Mouse (Mus musculus): ENCODE results near the gene Abr. TPM values are rescaled to one million over a fixed set of nuclear protein-coding genes. Genes with fewer than 3 reads are reported as not detected.

The Abr gene
- polyA plus RNA-seq, 1 experiment from 2014 or later = 39.2 TPM

- no peak for DNase-seq
- Histone ChIP-seq H3K9me3 (ENCODE audit: low read depth, low read length) (no peaks in the 10 kb centered on the region), H3K4me3 (ENCODE audit: low read depth, low read length) (no peak overlapping the region), H3K4me2 (no peak overlapping the region), H3K27ac (ENCODE audit: low read depth) (no peak overlapping the region), H3K36me3 (ENCODE audit: insufficient read depth) (peaks cover 30% of the 10 kb centered on the region), H3K27me3 (ENCODE audit: insufficient read depth, low read length) (no peaks in the 10 kb centered on the region), H3K4me1 (ENCODE audit: insufficient read depth) (no peaks in the 10 kb centered on the region), H3K9ac (no peak overlapping the region)
- TF ChIP-seq CTCF (IDR thresholded peaks at IDR 0.05; ENCODE audit: low read depth) = no peak
- WGBS = 48% methylated on average over 8 of the region's 8 CpGs
- no peak for ATAC-seq (ENCODE audit: insufficient read depth)
Observed at GRCm38 (mm10) chr11:76445459-76445858, 176.7 kb downstream of the Abr start.

GRCm38 (mm10) chr11:76439666-76440065 is 182.4 kb downstream of the Abr start:
- no peak for TF ChIP-seq CTCF (IDR thresholded peaks at IDR 0.05; ENCODE audit: low read depth)
- 19% methylated on average over 3 of the region's 3 CpGs for WGBS
- H3K9ac ChIP-seq = no peak overlapping the region
- H3K4me1 ChIP-seq (ENCODE audit: insufficient read depth) = no peaks in the 10 kb centered on the region
- H3K4me3 ChIP-seq (ENCODE audit: low read depth, low read length) = no peak overlapping the region
- H3K27ac ChIP-seq (ENCODE audit: low read depth) = no peak overlapping the region
- peaks cover 11% of the 10 kb centered on the region; the same call in 1 of the 2 replicates for H3K36me3 ChIP-seq (ENCODE audit: insufficient read depth)
- ATAC-seq (ENCODE audit: insufficient read depth) = no peak
- no peaks in the 10 kb centered on the region for H3K9me3 ChIP-seq (ENCODE audit: low read depth, low read length)
- H3K27me3 ChIP-seq (ENCODE audit: insufficient read depth, low read length) = no peaks in the 10 kb centered on the region
- no peak overlapping the region for H3K4me2 ChIP-seq
- peak; percentile 23 for DNase-seq

GRCm38 (mm10) chr11:76436864-76437437 is 185.2 kb downstream of the Abr start:
- Histone ChIP-seq H3K36me3 (ENCODE audit: insufficient read depth) (peaks cover 8% of the 10 kb centered on the region; the same call in 1 of the 2 replicates), H3K4me2 (peak overlapping the region; percentile 72), H3K9ac (peak overlapping the region; percentile 56), H3K4me1 (ENCODE audit: insufficient read depth) (no peaks in the 10 kb centered on the region), H3K4me3 (ENCODE audit: low read depth, low read length) (peak overlapping the region; percentile 42), H3K9me3 (ENCODE audit: low read depth, low read length) (no peaks in the 10 kb centered on the region), H3K27me3 (ENCODE audit: insufficient read depth, low read length) (no peaks in the 10 kb centered on the region), H3K27ac (ENCODE audit: low read depth) (peak overlapping the region; percentile 84)
- 3% methylated on average over 28 of the region's 28 CpGs for WGBS
- ATAC-seq (ENCODE audit: insufficient read depth) = peak; percentile 94
- peak; percentile 42 for TF ChIP-seq CTCF (IDR thresholded peaks at IDR 0.05; ENCODE audit: low read depth)
- DNase-seq = peak; percentile 85

GRCm38 (mm10) chr11:76436009-76436408 is 186.1 kb downstream of the Abr start:
- Histone ChIP-seq H3K27me3 (ENCODE audit: insufficient read depth, low read length) (no peaks in the 10 kb centered on the region), H3K36me3 (ENCODE audit: insufficient read depth) (peaks cover 8% of the 10 kb centered on the region; the same call in 1 of the 2 replicates), H3K9ac (0 out of 2 replicates have a peak overlapping the region, but pooled peaks have one; percentile 16), H3K4me3 (ENCODE audit: low read depth, low read length) (peak overlapping the region; percentile 42; the same call in 1 of the 2 replicates), H3K27ac (ENCODE audit: low read depth) (no peak overlapping the region), H3K4me2 (peak overlapping the region; percentile 72), H3K9me3 (ENCODE audit: low read depth, low read length) (no peaks in the 10 kb centered on the region), H3K4me1 (ENCODE audit: insufficient read depth) (no peaks in the 10 kb centered on the region)
- 71% methylated on average over 5 of the region's 5 CpGs for WGBS
- no peak for TF ChIP-seq CTCF (IDR thresholded peaks at IDR 0.05; ENCODE audit: low read depth)
- DNase-seq = no peak
- no peak for ATAC-seq (ENCODE audit: insufficient read depth)

GRCm38 (mm10) chr11:76429966-76430631 is 192.0 kb downstream of the Abr start:
- H3K9ac ChIP-seq = no peak overlapping the region
- H3K4me3 ChIP-seq (ENCODE audit: low read depth, low read length) = no peak overlapping the region
- H3K9me3 ChIP-seq (ENCODE audit: low read depth, low read length) = no peaks in the 10 kb centered on the region
- H3K36me3 ChIP-seq (ENCODE audit: insufficient read depth) = peaks cover 9% of the 10 kb centered on the region; the same call in 1 of the 2 replicates
- TF ChIP-seq CTCF (IDR thresholded peaks at IDR 0.05; ENCODE audit: low read depth) = no peak
- H3K27me3 ChIP-seq (ENCODE audit: insufficient read depth, low read length) = no peaks in the 10 kb centered on the region
- no peak for DNase-seq
- ATAC-seq (ENCODE audit: insufficient read depth) = no peak
- no peak overlapping the region for H3K27ac ChIP-seq (ENCODE audit: low read depth)
- H3K4me1 ChIP-seq (ENCODE audit: insufficient read depth) = no peaks in the 10 kb centered on the region
- WGBS = 70% methylated on average over 6 of the region's 6 CpGs
- H3K4me2 ChIP-seq = no peak overlapping the region

- ATAC-seq (ENCODE audit: insufficient read depth) (no peak), DNase-seq (no peak)
- Histone ChIP-seq H3K9me3 (ENCODE audit: low read depth, low read length) (no peaks in the 10 kb centered on the region), H3K27me3 (ENCODE audit: insufficient read depth, low read length) (no peaks in the 10 kb centered on the region), H3K4me2 (no peak overlapping the region), H3K27ac (ENCODE audit: low read depth) (no peak overlapping the region), H3K4me3 (ENCODE audit: low read depth, low read length) (no peak overlapping the region), H3K36me3 (ENCODE audit: insufficient read depth) (peaks cover 13% of the 10 kb centered on the region; the same call in 1 of the 2 replicates), H3K4me1 (ENCODE audit: insufficient read depth) (no peaks in the 10 kb centered on the region), H3K9ac (no peak overlapping the region)
- WGBS = 61% methylated on average over 7 of the region's 7 CpGs
- no peak for TF ChIP-seq CTCF (IDR thresholded peaks at IDR 0.05; ENCODE audit: low read depth)
Observed at GRCm38 (mm10) chr11:76429556-76429955, 192.6 kb downstream of the Abr start.

- TF ChIP-seq CTCF (IDR thresholded peaks at IDR 0.05; ENCODE audit: low read depth) = no peak; the same call in 1 of the 2 replicates
- H3K27ac ChIP-seq (ENCODE audit: low read depth) = no peak overlapping the region
- H3K36me3 ChIP-seq (ENCODE audit: insufficient read depth) = peaks cover 18% of the 10 kb centered on the region; the same call in 1 of the 2 replicates
- no peak overlapping the region for H3K4me2 ChIP-seq
- H3K9ac ChIP-seq = no peak overlapping the region
- WGBS = 65% methylated on average over 4 of the region's 4 CpGs
- H3K4me3 ChIP-seq (ENCODE audit: low read depth, low read length) = no peak overlapping the region
- no peaks in the 10 kb centered on the region for H3K9me3 ChIP-seq (ENCODE audit: low read depth, low read length)
- no peaks in the 10 kb centered on the region for H3K27me3 ChIP-seq (ENCODE audit: insufficient read depth, low read length)
- no peak for DNase-seq
- H3K4me1 ChIP-seq (ENCODE audit: insufficient read depth) = no peaks in the 10 kb centered on the region
- no peak for ATAC-seq (ENCODE audit: insufficient read depth)
Observed at GRCm38 (mm10) chr11:76429046-76429445, 193.1 kb downstream of the Abr start.

Data from lung, embryonic 14.5 days (tissue).